Mouse (Mus musculus) forebrain, postnatal 0 days (tissue): ENCODE data around the gene Tbc1d5. TPM values are rescaled to one million over a fixed set of nuclear protein-coding genes. Genes with fewer than 3 reads are reported as not detected.

Source experiments
- ATAC-seq: fragments of 200-750 bp; cut with Nextera tagmentation; 2 replicates; pipeline ENCODE4 v1.8.0; 2017; ENCODE audit warnings: mild to moderate bottlenecking, moderate library complexity
- DNase-seq: peaks from one replicate; pipeline ENCODE4 v3.0.0-alpha.2; 2015
- H3K27ac ChIP-seq: fragments of 300-500 bp; sonication (generic); 2 replicates; pipeline ENCODE4 v1.5.1; 2014; ENCODE audit warnings: low read depth, mild to moderate bottlenecking, antibody characterized with exemption, low read length, moderate library complexity, mixed read lengths
- H3K27me3 ChIP-seq: fragments of 300-500 bp; sonication (generic); 2 replicates; pipeline ENCODE4 v1.6.1; 2014; ENCODE audit warnings: mild to moderate bottlenecking, low read length, mixed read lengths; ENCODE audit not compliant: insufficient read depth
- H3K36me3 ChIP-seq: fragments of 300-500 bp; sonication (generic); 2 replicates; pipeline ENCODE4 v1.6.1; 2014; ENCODE audit warnings: mild to moderate bottlenecking, moderate library complexity; ENCODE audit not compliant: insufficient read depth
- H3K4me1 ChIP-seq: fragments of 300-500 bp; sonication (generic); 2 replicates; pipeline ENCODE4 v1.6.1; 2014; ENCODE audit warnings: antibody characterized with exemption; ENCODE audit not compliant: insufficient read depth
- H3K4me2 ChIP-seq: fragments of 300-500 bp; sonication (generic); 2 replicates; pipeline ENCODE4 v1.6.1; 2014; ENCODE audit warnings: low read depth, mild to moderate bottlenecking, moderate library complexity
- H3K4me3 ChIP-seq: fragments of 300-500 bp; sonication (generic); 2 replicates; pipeline ENCODE4 v1.5.1; 2014; ENCODE audit warnings: low read depth, low read length, mixed read lengths
- H3K9ac ChIP-seq: fragments of 300-500 bp; sonication (generic); 2 replicates; pipeline ENCODE4 v1.6.1; 2014; ENCODE audit warnings: mild to moderate bottlenecking
- H3K9me3 ChIP-seq: fragments of 300-500 bp; sonication (generic); 2 replicates; pipeline ENCODE4 v1.6.1; 2016; ENCODE audit warnings: low read length
- CTCF ChIP-seq: sonication (generic); IDR thresholded peaks from 2 replicates; pipeline ENCODE4 v1.5.1; 2016; ENCODE audit warnings: antibody characterized with exemption, control low read depth, low read depth
- WGBS: fragments of 180-500 bp; shearing (Covaris S2); extraction: QIAGEN DNeasy Blood & Tissue Kit; methylation state at CpG from one replicate; pipeline ENCODE4 v1.1.7; 2014; 5-methylcytosine and 5-hydroxymethylcytosine counted together
- polyA plus RNA-seq: library from polyadenylated mRNA; unstranded; fragments of >200 nt; fragmentation: Nextera tagmentation; extraction: Ambion mirVana; gene quantifications from 2 replicates; pipeline ENCODE4 v1.2.1, GENCODE M21; 2015
- total RNA-seq: library from RNA; depleted of rRNA; stranded (reverse); fragments of >200 nt; gene quantifications from 2 replicates; pipeline ENCODE4 v1.2.3, GENCODE M21; 2014

Tbc1d5 gene
- total and polyA plus RNA-seq, 2 experiments from 2014 or later, result 5.9 to 14.0 TPM

GRCm38 (mm10) chr17:50761082-50761481 is 418.1 kb downstream of the Tbc1d5 start:
- Histone ChIP-seq H3K9me3 (no peaks in the 10 kb centered on the region), H3K27me3 (no peaks in the 10 kb centered on the region), H3K36me3 (peaks cover under 1% of the 10 kb centered on the region; the same call in 1 of the 2 replicates), H3K4me2 (no peak overlapping the region), H3K4me3 (no peak overlapping the region), H3K27ac (peak overlapping the region; percentile 64; the same call in 1 of the 2 replicates), H3K4me1 (peaks cover 7% of the 10 kb centered on the region; the same call in 1 of the 2 replicates), H3K9ac (no peak overlapping the region)
- WGBS, result 17% methylated on average over 5 of the region's 5 CpGs
- peak; percentile 50; the same call in 1 of the 2 replicates for ATAC-seq
- no peak for TF ChIP-seq CTCF
- DNase-seq, result no peak

DNA sequence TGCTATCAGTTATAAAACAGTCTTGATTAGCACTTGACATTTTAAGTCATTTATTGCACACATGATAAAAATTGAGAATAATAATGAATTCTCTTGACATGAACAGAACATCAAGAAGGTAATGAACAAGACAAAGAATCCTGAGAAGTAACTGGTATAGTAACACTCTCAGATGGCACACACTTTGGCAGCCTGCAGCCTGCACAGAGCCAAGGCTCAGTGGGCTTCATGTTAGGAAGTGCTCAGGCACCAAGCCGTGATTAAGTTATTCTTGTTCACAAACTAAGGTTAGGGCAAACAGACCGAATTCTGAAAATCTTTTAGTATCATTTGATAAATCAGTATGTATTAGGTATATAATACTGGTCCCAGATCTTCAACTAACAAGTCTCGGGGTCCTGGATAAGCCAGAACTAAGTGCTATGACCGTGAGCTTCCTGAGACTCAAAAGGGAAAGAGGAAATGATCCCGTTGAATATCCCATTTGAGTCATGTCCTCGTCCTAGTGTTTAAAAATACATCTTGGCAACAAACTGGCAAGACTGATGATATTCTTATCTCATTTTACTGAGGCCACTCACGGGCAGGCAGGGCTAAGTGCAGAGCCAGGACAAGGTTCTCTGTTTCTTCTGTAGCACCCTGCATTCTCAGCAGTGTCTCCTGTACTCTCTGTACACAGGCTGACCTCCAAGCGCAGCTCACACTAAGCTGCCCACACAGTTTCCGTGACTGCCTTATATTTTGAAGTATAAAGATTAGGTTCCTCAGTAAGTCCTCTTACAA is 425.6 kb downstream of the Tbc1d5 start:
- Histone ChIP-seq H3K27ac (peak overlapping the region; percentile 46; the same call in 1 of the 2 replicates), H3K9ac (no peak overlapping the region), H3K9me3 (no peaks in the 10 kb centered on the region), H3K36me3 (peaks cover 5% of the 10 kb centered on the region; the same call in 1 of the 2 replicates), H3K27me3 (no peaks in the 10 kb centered on the region), H3K4me3 (no peak overlapping the region), H3K4me2 (no peak overlapping the region), H3K4me1 (no peaks in the 10 kb centered on the region)
- peak; percentile 71; the same call in 1 of the 2 replicates for ATAC-seq
- no peak for DNase-seq
- 79% methylated on average over 9 of the region's 9 CpGs for WGBS
- no peak for TF ChIP-seq CTCF

- no peaks in the 10 kb centered on the region for H3K27me3 ChIP-seq
- ATAC-seq, result peak; percentile 74
- no peaks in the 10 kb centered on the region for H3K9me3 ChIP-seq
- H3K4me2 ChIP-seq, result no peak overlapping the region
- no peaks in the 10 kb centered on the region for H3K4me1 ChIP-seq
- peaks cover 5% of the 10 kb centered on the region; the same call in 1 of the 2 replicates for H3K36me3 ChIP-seq
- 81% methylated on average over 3 of the region's 3 CpGs for WGBS
- no peak for TF ChIP-seq CTCF
- H3K4me3 ChIP-seq, result no peak overlapping the region
- H3K27ac ChIP-seq, result 0 out of 2 replicates have a peak overlapping the region, but pooled peaks have one; percentile 30
- no peak overlapping the region for H3K9ac ChIP-seq
- DNase-seq, result no peak
These were observed 426.4 kb downstream of the Tbc1d5 start for GRCm38 (mm10) chr17:50752753-50753152.

DNA sequence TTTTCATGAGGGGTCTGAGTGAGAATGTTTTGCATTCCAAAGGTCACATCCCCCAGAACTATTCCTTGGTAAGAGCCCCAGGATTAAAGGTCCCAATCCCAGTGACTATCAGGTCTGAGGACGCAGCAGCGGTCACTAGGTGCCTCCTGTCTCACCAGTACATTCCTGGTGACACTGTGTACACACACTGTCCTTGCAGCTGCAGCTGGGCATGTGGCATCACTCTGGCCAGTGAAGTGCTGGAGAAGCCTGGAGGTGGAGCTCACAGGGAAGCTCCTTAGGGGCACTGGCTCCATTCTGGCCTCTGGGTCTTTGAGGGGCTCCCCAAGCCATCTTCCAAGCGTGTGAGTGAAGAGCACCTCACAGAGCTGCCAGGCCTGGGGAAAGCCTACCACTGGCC is 427.2 kb downstream of the Tbc1d5 start:
- peaks cover 5% of the 10 kb centered on the region; the same call in 1 of the 2 replicates for H3K36me3 ChIP-seq
- WGBS, result 91% methylated on average over 3 of the region's 3 CpGs
- no peak for ATAC-seq

DNA sequence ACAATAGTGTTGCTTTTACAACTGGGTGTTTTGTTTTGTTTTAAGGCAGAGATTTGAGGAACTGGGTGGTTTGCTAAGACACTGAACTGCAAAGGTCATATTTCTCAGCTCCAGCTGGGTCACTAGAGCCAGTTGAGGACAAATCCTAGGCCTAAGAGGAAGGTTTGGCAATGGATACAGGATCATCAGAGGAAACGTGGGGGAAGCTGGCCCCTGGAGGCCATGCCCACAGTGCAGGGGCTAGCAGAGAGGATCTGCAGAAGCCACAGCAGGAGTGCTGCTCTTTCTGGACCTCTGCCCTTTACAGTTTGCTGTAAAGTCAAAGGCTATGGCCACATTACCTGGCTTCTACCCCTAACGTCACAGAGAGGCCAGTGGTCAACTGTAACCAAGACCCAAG is 428.3 kb downstream of the Tbc1d5 start:
- DNase-seq, result no peak
- no peak for TF ChIP-seq CTCF
- no peak overlapping the region for H3K9ac ChIP-seq
- no peaks in the 10 kb centered on the region for H3K9me3 ChIP-seq
- no peak overlapping the region for H3K4me2 ChIP-seq
- H3K27me3 ChIP-seq, result no peaks in the 10 kb centered on the region
- peaks cover 2% of the 10 kb centered on the region; the same call in 1 of the 2 replicates for H3K36me3 ChIP-seq
- H3K4me3 ChIP-seq, result no peak overlapping the region
- H3K27ac ChIP-seq, result no peak overlapping the region
- WGBS, result 52% methylated on average over 2 of the region's 2 CpGs
- no peaks in the 10 kb centered on the region for H3K4me1 ChIP-seq
- ATAC-seq, result no peak

More for the DNA sequence above, 427.2 kb downstream of the Tbc1d5 start:
- DNase-seq, result no peak
- H3K27me3 ChIP-seq, result no peaks in the 10 kb centered on the region
- no peak for TF ChIP-seq CTCF
- no peak overlapping the region for H3K27ac ChIP-seq
- no peaks in the 10 kb centered on the region for H3K4me1 ChIP-seq
- H3K4me2 ChIP-seq, result no peak overlapping the region
- H3K9me3 ChIP-seq, result no peaks in the 10 kb centered on the region
- H3K9ac ChIP-seq, result no peak overlapping the region
- H3K4me3 ChIP-seq, result no peak overlapping the region

- Histone ChIP-seq H3K9ac (no peak overlapping the region), H3K4me2 (no peak overlapping the region), H3K9me3 (no peaks in the 10 kb centered on the region), H3K36me3 (no peaks in the 10 kb centered on the region; the same call in 1 of the 2 replicates), H3K4me3 (no peak overlapping the region), H3K27ac (no peak overlapping the region), H3K4me1 (no peaks in the 10 kb centered on the region), H3K27me3 (no peaks in the 10 kb centered on the region)
- no peak for ATAC-seq
- TF ChIP-seq CTCF, result no peak
- DNase-seq, result no peak
- WGBS, result 90% methylated on average over 6 of the region's 6 CpGs
These were observed 437.8 kb downstream of the Tbc1d5 start for GRCm38 (mm10) chr17:50741386-50741785.

DNA sequence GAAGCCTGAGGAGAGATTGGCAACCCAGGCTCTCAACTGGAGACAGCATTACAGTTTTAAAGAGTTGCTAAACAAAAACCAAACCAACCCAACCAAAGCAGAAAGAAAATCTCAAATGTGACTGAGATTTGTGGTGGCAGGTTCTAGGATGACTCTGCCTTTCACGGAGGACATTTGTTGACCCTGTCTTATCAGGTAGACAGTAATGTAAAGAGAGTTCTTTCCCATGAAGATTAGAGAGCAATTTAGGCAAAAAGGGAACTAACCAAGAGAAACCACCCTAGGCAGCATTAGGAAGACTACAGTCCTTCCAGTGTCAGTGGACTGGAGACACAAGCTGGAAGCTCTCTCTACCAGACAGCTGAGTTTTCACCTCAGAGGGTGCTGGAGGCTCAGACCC is 438.3 kb downstream of the Tbc1d5 start:
- Histone ChIP-seq H3K4me2 (no peak overlapping the region), H3K27ac (no peak overlapping the region), H3K4me1 (no peaks in the 10 kb centered on the region), H3K36me3 (no peaks in the 10 kb centered on the region; the same call in 1 of the 2 replicates), H3K9me3 (no peaks in the 10 kb centered on the region), H3K9ac (no peak overlapping the region), H3K4me3 (no peak overlapping the region), H3K27me3 (no peaks in the 10 kb centered on the region)
- DNase-seq, result no peak
- 92% methylated on average over 1 of the region's 1 CpGs for WGBS
- no peak for ATAC-seq
- no peak for TF ChIP-seq CTCF
